Mouse (Mus musculus) intestine, embryonic 14.5 days (tissue): Measurements from ENCODE around the gene Ugt1a10. TPM values are rescaled to one million over a fixed set of nuclear protein-coding genes. Genes with fewer than 3 reads are reported as not detected.

Experiments
- ATAC-seq: fragments of 200-750 bp; cut with Nextera tagmentation; replicated peaks from 2 replicates; pipeline ENCODE4 v1.8.0; 2017; ENCODE audit warnings: low read depth, moderate number of reproducible peaks, moderate TSS enrichment, moderate library complexity; ENCODE audit not compliant: low FRiP score, low TSS enrichment
- DNase-seq: peaks from one replicate; pipeline ENCODE4 v3.0.0-alpha.2; 2018; ENCODE audit warnings: low spot score
- H3K27ac ChIP-seq: fragments of 300-500 bp; sonication (generic); 2 replicates; pipeline ENCODE4 v1.5.1; 2014; ENCODE audit warnings: low read depth, mild to moderate bottlenecking, control low read depth
- H3K27me3 ChIP-seq: fragments of 300-500 bp; sonication (generic); replicated peaks from 2 replicates; pipeline ENCODE4 v1.6.1; 2014; ENCODE audit warnings: low read length, control low read depth; ENCODE audit not compliant: control insufficient read depth, insufficient read depth
- H3K36me3 ChIP-seq: fragments of 300-500 bp; sonication (generic); 2 replicates; pipeline ENCODE4 v1.6.1; 2014; ENCODE audit warnings: low read length, control low read depth; ENCODE audit not compliant: control insufficient read depth, insufficient read depth
- H3K4me1 ChIP-seq: fragments of 300-500 bp; sonication (generic); replicated peaks from 2 replicates; pipeline ENCODE4 v1.6.1; 2014; ENCODE audit warnings: low read length, control low read depth, mixed read lengths; ENCODE audit not compliant: control insufficient read depth, insufficient read depth
- H3K4me2 ChIP-seq: fragments of 300-500 bp; sonication (generic); 2 replicates; pipeline ENCODE4 v1.6.1; 2014; ENCODE audit warnings: low read length
- H3K4me3 ChIP-seq: fragments of 300-500 bp; sonication (generic); 2 replicates; pipeline ENCODE4 v1.5.1; 2014; ENCODE audit warnings: low read depth, low read length, control low read depth, mixed read lengths
- H3K9ac ChIP-seq: fragments of 300-500 bp; sonication (generic); 2 replicates; pipeline ENCODE4 v1.6.1; 2014; ENCODE audit warnings: mild to moderate bottlenecking, low read length
- H3K9me3 ChIP-seq: fragments of 300-500 bp; sonication (generic); 2 replicates; pipeline ENCODE4 v1.6.1; 2016; ENCODE audit warnings: low read length, control low read depth; ENCODE audit not compliant: control insufficient read depth
- WGBS: fragments of 180-500 bp; shearing (Covaris S2); extraction: QIAGEN DNeasy Blood & Tissue Kit; methylation state at CpG from one replicate; pipeline ENCODE4 v1.1.7; 2014; 5-methylcytosine and 5-hydroxymethylcytosine counted together
- polyA plus RNA-seq: library from polyadenylated mRNA; unstranded; fragments of >200 nt; fragmentation: Nextera tagmentation; extraction: Ambion mirVana; gene quantifications from 2 replicates; pipeline ENCODE4 v1.2.1, GENCODE M21; 2014

Gene Ugt1a10
- polyA plus RNA-seq, 1 experiment from 2014 or later, result not detected

DNA sequence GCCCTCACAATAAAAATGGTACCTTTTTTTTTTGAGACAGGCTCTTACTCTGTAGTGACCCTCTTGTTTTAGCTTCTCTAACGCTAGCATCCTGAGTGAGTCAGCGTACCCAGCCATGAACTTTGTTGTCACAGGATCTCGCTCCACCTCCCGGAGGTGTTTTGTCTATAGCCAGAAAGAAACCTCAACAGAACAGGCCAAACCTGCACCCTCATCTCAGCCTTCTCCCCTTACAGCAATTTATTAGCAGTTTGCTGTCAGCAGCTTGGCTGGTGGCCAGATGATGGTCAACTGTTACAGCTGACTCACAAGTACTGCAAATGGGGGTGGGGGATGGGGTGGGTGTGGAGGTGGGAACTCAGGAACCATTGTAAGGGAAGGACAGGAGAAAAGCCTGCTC, 207.1 kb downstream of the Ugt1a10 start:
- Histone ChIP-seq H3K4me1 (no peaks in the 10 kb centered on the region; the same call in 1 of the 2 replicates), H3K9ac (no peak overlapping the region), H3K9me3 (peaks cover 2% of the 10 kb centered on the region), H3K27me3 (no peaks in the 10 kb centered on the region), H3K4me2 (no peak overlapping the region), H3K36me3 (peaks cover 79% of the 10 kb centered on the region), H3K27ac (no peak overlapping the region), H3K4me3 (no peak overlapping the region)
- ATAC-seq (peak; percentile 3; the same call in 1 of the 2 replicates), DNase-seq (peak; percentile 86)
- 70% methylated on average over 4 of the region's 4 CpGs for WGBS

DNA sequence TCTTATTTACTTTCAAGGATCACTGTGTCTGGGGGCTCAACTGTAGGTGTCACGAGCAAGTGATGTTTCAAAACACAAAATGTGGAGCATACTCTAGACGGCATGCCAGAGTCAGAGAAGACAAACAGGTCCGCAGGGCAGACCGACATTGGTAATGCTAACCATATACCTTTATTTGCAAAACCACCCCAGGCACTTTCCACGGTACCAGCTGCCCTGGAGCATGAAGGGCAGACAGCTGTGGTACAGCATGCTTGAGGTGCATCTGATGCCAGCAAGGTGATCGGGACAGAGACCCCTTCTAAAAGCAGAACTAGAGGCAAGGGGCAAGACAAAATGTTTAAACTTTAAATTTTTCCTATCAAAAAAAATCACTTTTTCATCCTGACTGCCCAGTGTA, 207.8 kb downstream of the Ugt1a10 start:
- no peak overlapping the region for H3K4me3 ChIP-seq
- no peak overlapping the region for H3K27ac ChIP-seq
- no peak overlapping the region for H3K9ac ChIP-seq
- peaks cover 86% of the 10 kb centered on the region for H3K36me3 ChIP-seq
- WGBS, result 72% methylated on average over 6 of the region's 6 CpGs
- no peaks in the 10 kb centered on the region for H3K9me3 ChIP-seq
- ATAC-seq (no peak), DNase-seq (no peak)
- no peaks in the 10 kb centered on the region for H3K27me3 ChIP-seq
- no peak overlapping the region for H3K4me2 ChIP-seq
- H3K4me1 ChIP-seq, result no peaks in the 10 kb centered on the region; the same call in 1 of the 2 replicates

DNA sequence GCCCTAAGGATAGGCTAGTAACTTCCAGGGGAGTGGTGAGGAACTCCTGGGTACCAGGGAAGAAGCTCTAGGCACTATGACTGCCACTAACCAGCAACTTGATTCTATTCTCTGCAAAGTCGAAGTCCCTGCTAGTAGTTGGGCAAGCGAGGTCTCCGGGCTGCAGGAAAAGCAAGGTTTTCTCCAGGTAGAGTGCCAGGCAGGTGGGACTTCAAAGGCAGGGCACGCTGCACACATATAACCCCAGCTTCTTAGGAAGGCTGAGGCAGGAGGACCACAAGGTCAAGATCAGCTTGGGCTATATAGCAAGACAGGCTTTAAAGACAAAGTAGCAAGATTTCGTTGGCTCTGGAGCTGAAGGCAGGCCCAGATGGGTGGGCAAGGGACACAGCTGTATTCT, 208.6 kb downstream of the Ugt1a10 start:
- Histone ChIP-seq H3K27ac (no peak overlapping the region), H3K36me3 (peaks cover 94% of the 10 kb centered on the region), H3K27me3 (no peaks in the 10 kb centered on the region), H3K4me3 (no peak overlapping the region), H3K4me2 (no peak overlapping the region), H3K9me3 (no peaks in the 10 kb centered on the region), H3K9ac (no peak overlapping the region), H3K4me1 (no peaks in the 10 kb centered on the region; the same call in 1 of the 2 replicates)
- ATAC-seq (no peak), DNase-seq (no peak)
- WGBS, result 90% methylated on average over 5 of the region's 5 CpGs

GRCm38 (mm10) chr1:88264237-88264868, 209.2 kb downstream of the Ugt1a10 start:
- no peaks in the 10 kb centered on the region for H3K27me3 ChIP-seq
- peaks cover 100% of the 10 kb centered on the region for H3K36me3 ChIP-seq
- WGBS, result 87% methylated on average over 7 of the region's 7 CpGs
- H3K27ac ChIP-seq, result no peak overlapping the region
- no peak overlapping the region for H3K4me3 ChIP-seq
- H3K4me1 ChIP-seq, result no peaks in the 10 kb centered on the region; the same call in 1 of the 2 replicates
- DNase-seq, result no peak
- no peaks in the 10 kb centered on the region for H3K9me3 ChIP-seq
- H3K9ac ChIP-seq, result no peak overlapping the region
- H3K4me2 ChIP-seq, result no peak overlapping the region
- ATAC-seq, result no peak

DNA sequence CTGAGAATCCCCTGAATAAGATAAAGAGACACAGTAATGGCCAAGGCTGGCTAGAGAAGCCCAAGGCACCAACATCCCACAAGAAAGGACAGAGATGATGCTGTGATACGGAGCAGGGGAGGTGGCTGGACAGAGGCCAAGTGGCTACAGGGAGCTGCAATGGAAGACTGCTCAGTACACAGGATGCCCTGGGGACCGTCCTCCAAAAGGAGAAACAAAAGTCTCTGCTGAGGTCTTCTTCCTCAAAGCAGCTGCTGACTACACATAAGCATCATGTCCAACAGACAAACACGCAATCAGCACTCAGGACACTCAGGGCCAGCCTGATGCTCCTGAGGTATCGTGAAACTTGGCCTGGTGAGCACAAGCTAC, 209.7 kb downstream of the Ugt1a10 start:
- Histone ChIP-seq H3K9me3 (no peaks in the 10 kb centered on the region), H3K9ac (no peak overlapping the region), H3K4me3 (no peak overlapping the region), H3K4me1 (no peaks in the 10 kb centered on the region; the same call in 1 of the 2 replicates), H3K36me3 (peaks cover 100% of the 10 kb centered on the region), H3K4me2 (no peak overlapping the region), H3K27ac (no peak overlapping the region), H3K27me3 (no peaks in the 10 kb centered on the region)
- no peak for DNase-seq
- WGBS, result 79% methylated on average over 4 of the region's 4 CpGs
- no peak for ATAC-seq

GRCm38 (mm10) chr1:88266123-88266522, 210.9 kb downstream of the Ugt1a10 start:
- Histone ChIP-seq H3K9me3 (no peaks in the 10 kb centered on the region), H3K27ac (no peak overlapping the region), H3K9ac (no peak overlapping the region), H3K4me1 (no peaks in the 10 kb centered on the region; the same call in 1 of the 2 replicates), H3K4me3 (no peak overlapping the region), H3K4me2 (no peak overlapping the region), H3K27me3 (no peaks in the 10 kb centered on the region), H3K36me3 (peaks cover 91% of the 10 kb centered on the region)
- no peak for ATAC-seq
- no peak for DNase-seq
- WGBS, result 91% methylated on average over 13 of the region's 13 CpGs

- Histone ChIP-seq H3K9me3 (no peaks in the 10 kb centered on the region), H3K4me3 (no peak overlapping the region), H3K4me1 (no peaks in the 10 kb centered on the region; the same call in 1 of the 2 replicates), H3K27me3 (no peaks in the 10 kb centered on the region), H3K9ac (no peak overlapping the region), H3K36me3 (peaks cover 91% of the 10 kb centered on the region), H3K27ac (no peak overlapping the region), H3K4me2 (no peak overlapping the region)
- ATAC-seq (no peak), DNase-seq (no peak)
- 93% methylated on average over 6 of the region's 6 CpGs for WGBS
Observed at GRCm38 (mm10) chr1:88267489-88267888, 212.3 kb downstream of the Ugt1a10 start.

DNA sequence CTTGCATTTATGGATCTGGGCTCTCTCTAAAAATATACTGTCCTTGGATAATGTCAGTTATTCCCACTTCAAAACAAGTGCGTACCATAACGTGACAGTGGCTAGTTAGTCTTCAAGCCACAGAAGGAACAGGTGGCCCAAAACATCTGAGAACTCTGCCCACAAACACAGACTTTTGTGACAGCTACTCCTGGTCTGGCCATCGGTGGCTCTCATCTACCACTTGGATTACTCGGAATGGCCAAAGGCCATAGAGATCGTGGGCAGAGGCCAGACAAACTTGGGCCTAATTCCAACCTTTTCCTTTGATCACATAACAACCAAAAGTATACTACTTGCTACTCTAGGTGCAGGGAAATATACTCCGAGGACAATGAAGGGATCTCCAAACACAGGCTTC, 212.9 kb downstream of the Ugt1a10 start:
- Histone ChIP-seq H3K27ac (no peak overlapping the region), H3K36me3 (peaks cover 91% of the 10 kb centered on the region), H3K4me2 (no peak overlapping the region), H3K9me3 (no peaks in the 10 kb centered on the region), H3K27me3 (no peaks in the 10 kb centered on the region), H3K4me1 (no peaks in the 10 kb centered on the region), H3K9ac (no peak overlapping the region), H3K4me3 (no peak overlapping the region)
- WGBS, result 88% methylated on average over 6 of the region's 6 CpGs
- ATAC-seq (no peak), DNase-seq (no peak)
